Mouse (Mus musculus) ovary, postnatal 14 days (tissue): Measurements from ENCODE around the gene Lmod1.
A peak's percentile ranks its signal among the peaks of the same experiment; 100 is the strongest.
"Not testable (repeated sequence)": the region's sequence is repeated elsewhere in the genome, so short reads cannot be mapped to it uniquely, and the experiment has no call there.

Source experiments
- DNase-seq: peaks from one replicate; pipeline ENCODE4 v3.0.0; 2022; ENCODE audit warnings: low spot score

Gene Lmod1

GRCm38 (mm10) chr1:135362115-135362514 lies 37.5 kb downstream of the Lmod1 start:
- DNase-seq: no peak

DNA sequence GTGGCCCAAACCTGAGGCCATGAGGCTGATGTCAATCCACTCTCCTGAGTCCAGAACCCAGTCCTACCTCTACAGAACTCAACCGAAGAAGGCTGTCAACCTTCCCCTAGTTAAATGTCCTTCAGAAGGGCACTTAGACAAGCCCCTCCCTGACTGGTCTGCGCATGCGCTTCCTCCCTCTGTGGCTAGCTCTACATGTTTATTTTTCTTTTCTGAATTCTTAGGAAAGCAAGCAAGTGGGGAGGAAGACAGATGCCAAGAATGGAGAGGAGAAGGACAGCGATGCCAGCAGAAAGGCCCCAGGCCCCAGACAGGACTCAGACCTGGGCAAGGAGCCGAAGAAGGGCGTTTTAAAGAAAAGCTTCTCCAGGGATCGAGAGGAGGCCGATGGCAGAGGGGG lies 38.8 kb downstream of the Lmod1 start:
- no peak for DNase-seq

DNA sequence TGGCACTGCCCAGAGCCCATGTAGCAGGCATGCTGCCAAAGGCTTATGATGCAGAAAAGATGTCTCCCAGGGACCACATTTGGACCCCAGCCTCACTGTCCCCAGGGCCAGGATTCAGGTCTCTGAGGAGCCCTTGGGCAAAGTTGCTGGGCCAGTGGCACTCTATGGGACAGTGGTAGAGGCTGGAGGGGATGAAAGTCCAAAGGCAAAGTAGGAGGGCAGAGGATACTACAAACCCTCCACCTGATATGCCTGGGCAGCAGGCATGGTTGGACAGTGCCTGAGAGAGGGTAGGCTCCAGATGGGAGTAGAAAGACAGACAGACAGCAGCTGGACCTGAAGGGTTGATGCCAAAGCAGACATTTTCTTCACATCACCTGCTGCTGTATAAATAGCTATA lies 41.8 kb downstream of the Lmod1 start:
- DNase-seq: no peak

DNA sequence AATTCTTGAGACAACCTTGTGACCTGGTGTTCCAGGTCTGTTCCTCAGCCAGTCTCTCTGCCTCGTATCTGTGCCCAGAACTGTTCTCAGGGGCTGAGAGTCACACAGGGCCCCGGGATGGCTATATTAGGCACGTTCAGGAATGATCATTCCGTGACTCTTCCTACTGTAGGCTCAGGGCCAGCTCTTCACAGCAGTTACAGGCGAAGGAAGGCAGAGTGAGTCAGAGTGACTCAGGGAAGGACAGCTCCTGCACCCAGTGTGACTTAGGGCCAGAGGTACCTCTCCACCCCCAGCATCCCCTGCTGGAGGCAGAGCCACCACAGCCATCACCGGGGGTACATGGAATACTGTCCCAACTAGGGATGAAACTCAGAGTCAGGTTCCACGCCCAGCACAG lies 42.4 kb downstream of the Lmod1 start:
- DNase-seq: no peak

DNA sequence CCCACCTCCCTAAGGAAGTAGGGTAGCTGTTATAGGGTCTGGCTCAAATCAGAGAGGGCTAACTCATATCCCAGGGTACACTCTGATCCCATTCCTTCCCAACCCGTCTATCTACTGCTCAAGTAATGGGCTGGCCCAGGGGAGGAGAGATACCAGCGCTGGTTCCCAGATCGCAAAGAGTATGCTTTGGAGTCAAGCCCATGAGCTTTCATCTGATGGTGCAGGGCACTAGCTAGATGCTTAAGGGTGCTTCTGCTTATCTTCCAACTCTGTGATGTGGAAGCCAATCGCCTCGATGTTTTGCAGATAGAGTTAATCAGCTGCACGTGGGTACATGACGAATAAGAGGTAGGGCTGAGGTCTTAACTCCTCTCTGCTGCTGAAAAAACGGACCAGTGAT lies 43.0 kb downstream of the Lmod1 start:
- no peak for DNase-seq

DNA sequence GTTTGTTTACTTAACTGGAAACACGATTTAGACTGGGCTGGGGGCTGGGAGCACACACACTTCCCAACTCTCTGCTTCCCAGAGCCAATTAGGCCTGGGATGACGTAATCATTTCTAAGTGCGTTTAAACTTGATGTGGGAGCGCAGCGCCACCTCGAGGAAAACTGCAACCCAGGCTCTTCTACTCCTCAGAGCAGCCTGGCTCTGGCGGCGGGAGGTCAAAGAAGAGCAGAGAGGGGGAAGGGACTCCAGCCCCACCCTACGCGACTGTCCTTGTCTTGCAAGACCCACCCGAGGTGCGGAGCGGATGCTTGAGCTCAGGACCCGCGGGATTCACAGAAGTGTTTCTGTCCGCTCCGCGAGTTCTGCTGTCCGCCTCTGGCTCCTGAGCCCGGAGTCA lies 43.6 kb downstream of the Lmod1 start:
- DNase-seq: peak; percentile 79

DNA sequence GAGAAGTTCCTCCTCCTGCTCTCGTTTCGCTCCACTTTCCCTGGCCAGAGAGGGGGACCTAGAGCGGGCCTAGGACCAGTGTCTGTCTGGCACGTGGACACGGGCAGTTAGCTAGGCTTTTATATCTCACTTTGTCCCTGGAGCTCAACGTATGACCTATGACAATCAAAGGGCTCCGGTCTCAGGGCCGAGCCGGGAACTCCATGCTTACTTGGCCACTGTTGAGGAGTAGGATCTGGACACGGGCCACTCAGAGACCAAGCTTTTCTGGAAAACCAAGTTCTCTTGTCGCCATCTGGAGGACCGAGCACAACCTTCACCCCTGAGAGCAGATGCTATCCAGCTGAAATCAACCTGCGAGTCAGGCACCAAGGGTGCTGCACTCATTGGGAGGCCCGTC lies 44.4 kb downstream of the Lmod1 start:
- peak; percentile 57 for DNase-seq

GRCm38 (mm10) chr1:135369415-135369814 lies 44.8 kb downstream of the Lmod1 start:
- no peak for DNase-seq

DNA sequence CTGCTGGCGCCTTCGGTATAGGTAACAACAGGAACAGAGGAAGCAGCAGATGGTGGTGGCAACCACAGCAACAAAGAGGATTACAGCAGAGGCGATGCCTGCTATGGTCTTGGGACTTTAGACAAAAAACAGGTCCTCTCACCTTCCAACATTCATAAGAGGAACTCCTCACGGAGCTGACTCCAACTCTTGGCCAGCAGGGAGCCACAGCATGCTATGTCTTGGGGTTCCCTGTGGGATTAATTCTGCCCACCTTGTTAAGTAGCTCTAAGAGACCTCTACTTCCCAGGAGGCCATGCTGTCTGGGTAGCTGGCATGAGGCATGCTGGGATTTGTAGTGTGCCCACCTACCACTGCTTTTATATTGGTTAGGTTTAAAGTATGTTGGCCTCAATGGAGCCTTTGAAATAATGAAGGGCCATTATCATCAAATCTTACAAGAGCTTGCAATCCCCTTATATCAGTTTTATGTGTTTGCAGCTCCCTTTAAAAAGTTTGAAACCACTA lies 48.6 kb downstream of the Lmod1 start:
- no peak for DNase-seq

DNA sequence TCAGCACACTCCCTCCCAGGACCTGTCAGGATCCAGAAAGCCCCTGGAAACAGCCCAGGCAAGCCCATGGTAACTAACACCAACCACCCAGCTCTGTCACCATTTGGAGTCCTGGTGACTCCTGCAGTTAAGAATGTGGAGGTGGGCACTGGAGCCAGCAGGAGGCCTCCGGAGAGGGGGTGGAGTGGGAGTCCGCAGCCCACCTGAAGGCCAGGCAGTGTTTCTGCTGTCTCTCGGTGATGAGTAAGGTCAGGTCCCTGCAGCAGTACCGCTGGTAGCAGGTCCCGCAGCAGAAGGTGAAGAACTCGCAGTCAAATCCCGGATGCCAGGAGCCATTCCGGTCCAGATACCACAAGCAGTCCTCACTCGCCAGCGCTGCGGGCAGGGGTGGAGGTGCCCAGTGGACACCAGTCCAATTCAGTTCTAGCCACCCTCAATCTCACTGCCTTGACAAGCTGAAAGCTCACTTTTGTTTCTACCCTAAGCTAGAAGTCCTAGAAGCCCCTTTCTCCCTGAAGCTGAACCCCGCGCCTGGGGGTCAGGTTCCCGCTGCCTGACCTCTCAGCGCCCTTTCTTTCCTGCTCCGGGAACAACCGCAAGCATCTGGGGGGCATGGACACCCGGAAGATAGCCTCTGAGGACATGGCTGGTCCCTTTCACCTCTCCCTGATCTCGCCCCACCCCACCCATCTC lies 49.7 kb downstream of the Lmod1 start:
- no peak for DNase-seq

- DNase-seq: peak; percentile 58
Observed at GRCm38 (mm10) chr1:135374868-135375581, 50.4 kb downstream of the Lmod1 start, which contains the start of gene Shisa4. Gene Shisa4 (minus strand): TSS chr1:135375237.

- no peak for DNase-seq
Observed at GRCm38 (mm10) chr1:135378576-135378975, 54.0 kb downstream of the Lmod1 start.

DNA sequence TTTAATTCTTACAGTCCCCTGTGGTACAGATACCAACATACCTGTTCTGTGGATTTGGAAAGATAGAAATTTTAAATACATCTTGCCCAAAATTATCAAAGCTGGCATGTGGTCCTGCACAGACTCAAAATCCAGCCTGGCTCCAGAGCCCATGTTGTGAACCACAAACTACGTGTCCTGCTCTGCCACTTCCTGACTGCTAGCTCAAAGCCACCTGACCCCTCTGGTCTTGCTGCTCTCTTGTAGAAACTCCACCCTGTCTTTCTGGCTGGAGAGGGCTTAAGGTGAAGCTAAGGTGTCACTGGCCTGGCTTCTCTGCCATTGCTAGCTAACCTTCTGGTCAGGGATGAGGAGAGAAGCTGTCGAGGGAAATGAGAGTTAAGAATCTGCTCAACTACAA lies 54.4 kb downstream of the Lmod1 start:
- DNase-seq: no peak

DNA sequence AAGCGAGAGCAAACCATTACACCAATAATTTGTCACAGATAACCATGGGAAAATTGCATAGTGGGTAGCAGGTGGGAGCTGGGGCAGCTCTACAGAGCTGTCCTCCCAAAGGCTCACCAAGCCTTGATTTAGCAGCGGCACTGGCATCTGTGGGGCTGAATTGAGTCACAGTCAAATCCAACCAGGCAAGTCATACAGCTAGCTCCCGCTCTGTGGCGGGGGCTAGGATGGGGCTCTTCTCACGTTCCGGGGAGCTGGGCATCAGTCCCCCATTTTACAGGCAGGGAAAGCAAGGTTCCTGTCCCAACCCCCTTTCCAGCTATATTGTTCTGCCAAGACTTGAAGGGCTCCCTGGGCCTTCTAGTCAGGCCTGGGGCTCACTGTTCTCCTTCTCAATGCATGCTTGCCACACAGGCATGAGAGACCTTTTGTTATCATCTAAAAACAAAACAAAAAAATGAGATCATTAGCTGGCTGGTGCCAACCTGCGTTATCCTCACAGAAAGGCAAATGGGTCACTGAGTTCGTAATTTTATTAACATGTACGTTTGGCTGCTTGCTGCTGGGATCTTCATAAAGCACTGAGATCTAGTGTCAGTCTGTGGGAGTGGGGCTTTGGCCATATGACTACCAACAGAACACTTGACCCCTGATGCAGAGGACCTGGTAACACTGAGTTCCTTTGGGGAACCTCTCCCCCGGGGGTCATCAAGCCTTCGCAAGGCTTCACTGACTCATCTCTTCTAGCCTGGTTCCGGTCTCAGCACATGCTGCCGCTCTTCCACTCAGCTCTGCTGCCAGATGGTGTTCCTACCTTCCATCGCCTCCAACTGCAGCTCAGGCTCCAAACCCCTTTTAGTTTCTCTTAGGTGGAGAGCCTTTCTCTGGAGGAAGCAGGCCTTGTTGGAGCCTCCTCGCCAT lies 55.7 kb downstream of the Lmod1 start:
- DNase-seq: no peak

DNA sequence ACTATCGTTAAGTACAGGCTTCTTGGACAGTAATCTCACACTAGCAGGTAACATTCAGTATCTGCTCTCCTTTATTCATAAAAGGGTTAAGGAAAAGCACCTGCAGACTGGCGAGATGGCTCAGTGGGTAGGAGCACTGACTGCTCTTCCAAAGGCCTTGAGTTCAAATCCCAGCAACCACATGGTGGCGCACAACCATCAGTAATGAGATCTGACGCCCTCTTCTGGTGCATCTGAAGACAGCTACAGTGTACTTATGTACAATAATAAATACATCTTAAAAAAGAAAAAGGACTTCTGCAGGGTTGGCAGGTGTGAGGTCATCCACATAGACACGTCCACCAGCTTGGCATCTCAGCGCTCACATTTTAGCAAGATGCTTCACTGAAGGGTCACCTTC lies 57.0 kb downstream of the Lmod1 start:
- not testable (repeated sequence) for DNase-seq

GRCm38 (mm10) chr1:135384171-135384570 lies 59.6 kb downstream of the Lmod1 start:
- DNase-seq: no peak

GRCm38 (mm10) chr1:135385161-135385560 lies 60.6 kb downstream of the Lmod1 start:
- no peak for DNase-seq

DNA sequence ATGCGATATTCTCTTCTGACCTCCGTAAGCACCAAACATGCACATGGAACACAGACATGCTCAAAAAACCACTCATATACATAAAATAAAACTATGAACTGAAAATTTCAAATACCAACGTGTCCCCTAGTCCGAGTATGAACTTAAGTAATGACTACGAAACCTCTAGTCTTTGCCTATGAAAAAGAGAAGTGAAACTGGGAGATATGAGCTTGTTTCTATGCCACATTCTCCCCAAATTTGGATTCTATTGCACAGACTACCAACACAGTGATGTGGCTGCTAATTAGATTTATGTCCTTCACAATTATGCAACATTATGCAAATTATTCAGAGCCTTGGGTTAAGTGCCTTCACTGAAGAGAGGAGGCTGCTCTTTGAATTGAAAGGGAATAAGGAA lies 74.9 kb downstream of the Lmod1 start:
- DNase-seq: no peak

- DNase-seq: no peak
Observed at GRCm38 (mm10) chr1:135401452-135402110, 77.0 kb downstream of the Lmod1 start.

DNA sequence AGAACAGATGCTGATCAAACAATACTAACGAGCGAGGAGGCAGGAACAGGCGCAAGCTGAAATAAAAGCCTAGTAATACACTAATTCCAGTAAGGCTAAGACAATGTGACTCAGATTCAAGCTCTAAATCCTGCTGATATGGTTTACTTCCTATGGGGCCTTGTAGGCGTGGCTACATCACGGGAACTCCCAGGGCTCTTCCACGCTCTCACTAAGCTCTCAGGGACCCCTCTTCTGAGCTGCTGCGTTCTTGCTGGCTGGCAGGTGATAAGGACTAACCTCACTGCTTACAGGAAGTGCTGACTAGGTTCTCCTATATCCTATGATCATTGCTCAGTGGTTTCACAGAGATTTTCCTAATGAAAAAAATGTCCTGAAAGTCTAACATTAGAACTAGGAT lies 80.7 kb downstream of the Lmod1 start:
- no peak for DNase-seq

DNA sequence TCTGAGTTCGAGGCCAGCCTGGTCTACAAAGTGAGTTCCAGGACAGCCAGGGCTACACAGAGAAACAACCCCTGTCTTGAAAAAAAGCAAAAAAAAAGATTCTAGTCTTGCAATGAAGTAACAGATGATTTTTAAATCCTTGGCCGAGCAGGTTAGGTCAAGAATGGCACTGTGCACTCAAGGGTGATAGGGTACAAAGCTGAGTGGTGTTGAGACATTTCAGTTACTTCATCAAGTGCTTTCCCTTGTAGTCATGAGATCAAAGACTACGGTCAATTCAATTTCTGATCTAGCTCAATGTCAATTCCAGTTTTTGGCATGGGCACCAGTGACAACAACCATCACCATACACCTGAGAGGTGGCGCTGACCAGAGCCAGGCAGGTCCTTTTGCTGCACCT lies 84.4 kb downstream of the Lmod1 start:
- no peak for DNase-seq

DNA sequence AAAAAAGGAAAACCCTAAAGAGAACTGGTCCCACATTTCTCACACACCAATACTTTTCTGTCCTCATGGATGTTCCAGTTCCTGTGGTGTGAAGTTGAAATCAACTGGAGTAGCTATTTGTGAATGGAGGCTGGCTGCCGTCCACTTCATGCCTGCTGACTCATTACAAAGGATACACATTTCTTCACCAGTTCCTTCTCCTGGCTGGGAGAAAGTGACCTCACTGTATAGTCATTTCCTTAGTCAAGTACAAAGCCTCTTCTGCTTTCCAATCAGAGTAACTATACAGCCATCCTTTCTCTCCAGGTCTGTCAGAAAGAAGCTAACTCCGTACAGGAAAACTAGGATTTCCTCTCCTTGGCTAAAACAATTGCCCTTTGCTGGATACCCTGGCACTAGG lies 86.4 kb downstream of the Lmod1 start:
- DNase-seq: no peak
